Mouse (Mus musculus): ENCODE results near the gene Gpd2.

Gene Gpd2

DNA sequence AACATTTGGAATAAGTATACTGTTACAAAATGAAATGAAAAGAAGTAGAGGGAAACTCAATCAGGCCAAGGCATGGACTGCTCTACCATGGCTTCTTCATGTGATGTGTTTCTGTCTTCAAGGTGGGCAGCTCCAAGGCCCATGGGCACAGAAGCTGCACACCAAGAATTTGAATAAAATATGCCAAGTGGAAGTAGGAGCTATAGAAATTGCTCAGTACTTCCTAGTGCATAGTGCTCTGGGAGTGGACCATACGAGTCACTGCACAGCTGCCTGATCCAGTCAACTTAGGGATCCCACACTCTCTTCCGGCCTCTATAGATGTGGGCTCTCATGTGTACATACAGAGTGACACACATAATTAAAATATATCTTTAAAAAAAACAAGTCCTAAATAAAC is 147.2 kb downstream of the Gpd2 start:
- DNase-seq (ENCODE audit: low read depth, low spot score), result no peak

DNA sequence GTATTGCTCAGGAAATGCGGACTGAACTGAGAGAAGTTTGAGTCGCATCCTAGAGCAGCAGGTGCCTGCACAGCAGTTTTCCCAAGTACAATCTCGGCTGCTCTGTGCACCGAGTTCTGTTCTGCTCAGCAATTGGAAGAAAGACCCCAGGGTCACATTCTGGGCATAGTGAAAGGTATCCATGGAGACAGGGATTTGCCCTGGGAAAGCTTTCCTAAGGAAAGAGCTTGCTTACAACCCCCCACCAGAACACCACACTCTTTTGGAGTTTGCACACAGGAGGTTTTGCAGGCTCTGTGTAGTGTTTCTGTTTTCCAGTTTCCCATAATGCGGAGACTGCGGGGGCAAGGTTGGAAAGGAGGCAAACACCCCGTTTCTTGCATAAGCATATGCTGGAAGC is 150.4 kb downstream of the Gpd2 start:
- no peak for DNase-seq (ENCODE audit: low read depth, low spot score)

DNA sequence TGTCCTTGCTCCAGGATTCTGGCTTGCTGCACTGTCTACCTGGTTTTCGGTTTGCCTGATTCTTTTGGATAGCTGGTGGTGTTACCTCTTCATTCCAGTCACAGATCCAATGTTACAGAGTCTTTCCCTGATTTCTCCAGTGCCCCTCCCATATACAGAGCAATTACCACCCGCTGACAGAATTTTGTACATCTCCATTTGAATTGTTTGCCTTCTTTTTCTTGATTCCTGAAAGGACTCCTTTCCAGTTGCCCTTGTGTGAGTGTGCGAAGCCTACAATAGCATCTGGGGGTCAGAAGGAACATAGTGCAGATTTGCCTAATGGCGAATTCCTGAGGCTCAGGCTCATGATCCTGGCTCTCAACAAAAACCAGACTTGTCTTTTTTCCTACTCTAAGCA is 157.6 kb downstream of the Gpd2 start:
- DNase-seq (ENCODE audit: low read depth, low spot score), result no peak

DNA sequence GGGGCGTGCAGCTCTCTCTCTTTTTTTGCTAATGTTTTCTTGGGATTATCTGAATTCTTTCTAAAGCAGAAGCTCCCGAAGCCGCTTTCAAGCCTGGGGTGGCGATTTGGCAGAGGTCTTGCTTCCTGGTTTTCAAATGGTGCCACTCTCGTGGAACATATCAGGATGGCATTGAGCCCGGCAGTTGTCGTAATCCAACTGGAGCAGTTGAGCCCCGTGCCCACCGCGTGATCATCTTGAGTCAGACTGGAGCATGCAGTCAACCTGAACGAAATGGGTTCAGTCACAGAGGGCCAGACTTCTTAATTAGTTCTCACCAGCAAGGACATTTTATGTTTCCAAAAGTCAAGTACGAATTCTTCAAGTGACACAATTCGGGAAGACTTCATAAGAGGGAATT is 158.6 kb downstream of the Gpd2 start:
- no peak for DNase-seq (ENCODE audit: low read depth, low spot score)

DNA sequence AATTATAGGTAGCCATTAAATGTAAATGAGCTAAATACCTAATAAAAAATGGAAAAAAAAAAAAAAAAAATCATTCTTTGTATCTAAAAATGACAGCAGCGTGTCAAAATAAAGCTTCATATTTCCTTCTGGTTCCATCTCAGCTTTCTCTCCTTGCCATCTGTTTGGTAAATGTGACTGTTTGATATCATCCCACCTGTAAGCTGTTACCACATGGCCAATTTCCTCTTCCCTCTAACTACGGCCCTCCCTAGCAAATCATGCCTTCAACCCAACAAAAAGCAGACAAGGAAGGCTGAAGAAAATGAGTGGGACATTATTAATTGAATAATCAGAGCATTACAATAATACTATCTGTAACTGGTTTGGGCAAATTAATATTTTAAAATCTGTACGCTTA is 160.3 kb downstream of the Gpd2 start:
- peak; percentile 22 for DNase-seq (ENCODE audit: low read depth, low spot score)

DNA sequence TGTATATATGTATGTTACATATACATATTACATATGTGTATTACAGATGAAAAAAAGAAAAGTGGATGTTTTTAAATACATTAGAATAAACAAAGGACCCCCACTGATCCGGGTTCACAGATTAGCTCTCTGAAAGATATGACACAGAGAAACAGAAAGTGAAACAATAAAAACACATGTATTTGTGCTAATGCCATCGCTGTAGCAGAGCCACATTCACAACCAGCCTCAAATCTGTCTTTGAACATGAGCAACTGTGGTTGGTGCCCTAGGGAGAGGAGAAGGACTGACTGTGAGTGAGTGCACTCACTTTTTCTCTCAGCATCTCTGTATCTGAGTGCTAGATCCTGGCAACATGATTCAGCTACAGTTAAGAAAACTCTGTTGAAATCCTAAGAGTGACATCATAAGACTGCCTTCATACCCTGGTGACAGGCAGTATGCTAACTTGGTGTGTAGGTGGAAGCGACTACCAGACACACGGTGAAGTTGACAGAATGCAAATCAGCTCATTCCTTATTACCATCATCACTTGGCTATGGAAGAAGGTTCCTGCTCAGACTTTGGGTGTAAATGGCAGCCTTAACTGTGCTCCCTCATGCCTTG is 170.1 kb downstream of the Gpd2 start:
- DNase-seq (ENCODE audit: low read depth, low spot score), result peak; percentile 35

DNA sequence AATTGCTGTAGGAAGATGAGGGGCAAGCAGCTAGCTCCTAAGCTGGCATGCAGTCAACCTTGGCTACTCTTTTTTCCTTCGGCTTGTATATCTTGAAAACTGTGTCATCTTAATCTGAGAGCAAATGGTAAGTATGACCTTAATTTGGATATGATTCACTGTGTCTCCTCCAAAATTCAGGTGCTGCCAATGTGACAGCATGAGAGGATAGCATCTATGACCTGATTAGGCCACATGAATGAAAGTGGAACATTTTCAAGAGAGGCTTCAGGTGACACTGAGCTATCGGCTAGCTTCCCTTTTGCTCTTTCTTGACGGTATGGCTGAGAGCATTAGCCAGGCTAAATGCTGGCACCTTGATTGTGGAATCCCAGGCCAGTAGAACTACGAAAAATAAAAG is 171.0 kb downstream of the Gpd2 start:
- DNase-seq (ENCODE audit: low read depth, low spot score), result no peak

DNA sequence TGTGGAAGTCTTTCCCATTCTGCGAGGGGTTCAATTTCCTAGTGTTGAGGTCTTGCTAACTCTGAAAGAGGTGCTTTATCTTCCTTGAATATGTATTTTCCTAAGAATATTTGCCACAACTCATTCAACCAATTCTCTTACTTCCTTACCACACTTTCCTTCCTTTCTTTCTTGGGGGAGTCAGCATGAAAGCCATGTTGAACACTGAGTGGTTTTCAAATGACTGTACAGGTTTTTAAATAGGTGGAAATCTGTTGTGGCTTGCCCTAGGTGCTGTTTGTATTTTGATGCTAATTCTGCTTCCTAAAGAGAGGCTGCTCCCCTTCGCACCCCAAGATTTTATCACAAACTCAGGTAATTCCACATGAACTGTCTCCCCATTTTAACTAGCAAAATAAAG is 174.1 kb downstream of the Gpd2 start:
- no peak for DNase-seq (ENCODE audit: low read depth, low spot score)

DNA sequence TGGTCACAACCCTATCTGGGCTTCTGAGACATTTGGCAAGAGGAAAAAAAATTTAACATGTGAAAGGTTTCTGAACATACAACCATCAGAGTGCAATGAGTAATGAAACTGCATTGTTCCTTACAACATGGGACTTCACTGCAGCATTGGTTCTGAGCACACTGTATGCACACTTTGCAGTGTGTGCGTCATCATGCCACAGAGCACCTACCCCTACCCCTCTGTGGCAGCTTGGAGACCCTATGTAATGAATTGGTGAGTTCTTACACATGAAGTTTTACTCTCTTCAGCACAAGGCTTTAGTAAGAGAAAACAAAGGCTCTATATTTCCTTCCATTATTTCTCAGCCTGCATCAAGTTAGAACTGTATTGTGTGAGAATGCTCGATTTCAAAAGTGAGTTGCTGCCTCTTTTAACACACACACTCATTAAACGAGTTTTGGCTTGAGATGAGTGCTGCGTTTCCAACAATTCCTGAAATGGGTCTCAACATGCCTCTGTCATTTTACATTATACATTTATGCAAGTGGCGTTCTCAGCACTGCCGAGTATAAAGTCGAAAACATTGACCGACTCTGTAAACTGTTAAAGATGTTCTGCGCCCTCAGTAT is 177.2 kb downstream of the Gpd2 start:
- no peak for DNase-seq (ENCODE audit: low read depth, low spot score)

DNA sequence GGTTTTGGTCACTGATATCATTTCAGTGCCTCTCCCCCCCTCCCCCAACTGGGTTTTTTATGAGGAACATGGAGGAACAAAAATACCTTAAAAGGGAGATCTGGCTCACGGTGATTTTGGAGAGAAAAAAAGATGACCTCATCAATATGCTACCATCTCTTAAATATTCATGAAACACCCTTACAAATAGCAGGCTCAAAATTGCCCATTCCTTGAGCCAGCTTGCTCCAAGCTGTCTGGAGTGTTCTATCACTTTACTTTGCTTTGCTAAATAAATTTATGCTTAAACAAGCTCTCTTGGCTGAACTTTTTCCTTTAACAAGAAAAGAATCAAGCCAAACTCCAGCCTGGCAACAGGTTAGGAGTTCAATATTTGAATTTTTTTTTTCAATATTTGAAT is 179.3 kb downstream of the Gpd2 start:
- no peak for DNase-seq (ENCODE audit: low read depth, low spot score)

Measured in telencephalon, adult 2 months (tissue).